Mouse (Mus musculus): ENCODE data around the gene Adgrb3. TPM values are rescaled to one million over a fixed set of nuclear protein-coding genes. Genes with fewer than 3 reads are reported as not detected.

The Adgrb3 gene
- polyA plus RNA-seq, 1 experiment from 2014 or later: 0.26 TPM

DNA sequence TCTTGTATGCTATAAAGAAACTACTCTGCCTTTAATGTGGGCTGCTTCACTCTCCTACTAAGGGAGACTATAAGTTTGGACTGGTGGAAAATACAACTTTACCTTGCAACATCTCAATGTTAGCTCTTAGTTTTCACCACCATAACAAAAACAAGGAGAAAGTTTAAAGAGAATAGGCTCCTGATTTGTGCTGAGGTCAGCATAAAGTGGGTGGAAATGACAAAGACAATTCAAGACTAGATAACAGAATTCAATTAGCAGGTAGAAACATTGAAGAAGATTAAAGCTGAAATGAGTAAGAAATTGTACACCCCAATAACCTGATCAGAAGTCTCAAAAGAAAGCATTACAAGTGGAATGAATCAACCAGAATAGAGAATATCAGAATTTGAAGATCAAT is 578.9 kb downstream of the Adgrb3 start:
- H3K4me3 ChIP-seq: no peak overlapping the region
- no peaks in the 10 kb centered on the region for H3K4me1 ChIP-seq (replicated peaks)
- no peaks in the 10 kb centered on the region for H3K36me3 ChIP-seq
- H3K9ac ChIP-seq: no peak overlapping the region
- H3K27ac ChIP-seq (ENCODE audit: poor library complexity, severe bottlenecking): no peak overlapping the region
- no peaks in the 10 kb centered on the region for H3K27me3 ChIP-seq (replicated peaks)
- H3K9me3 ChIP-seq (replicated peaks): no peaks in the 10 kb centered on the region; the same call in 1 of the 2 replicates
- ATAC-seq (ENCODE audit: insufficient number of reproducible peaks, low FRiP score): no peak
- H3K4me2 ChIP-seq: no peak overlapping the region

DNA sequence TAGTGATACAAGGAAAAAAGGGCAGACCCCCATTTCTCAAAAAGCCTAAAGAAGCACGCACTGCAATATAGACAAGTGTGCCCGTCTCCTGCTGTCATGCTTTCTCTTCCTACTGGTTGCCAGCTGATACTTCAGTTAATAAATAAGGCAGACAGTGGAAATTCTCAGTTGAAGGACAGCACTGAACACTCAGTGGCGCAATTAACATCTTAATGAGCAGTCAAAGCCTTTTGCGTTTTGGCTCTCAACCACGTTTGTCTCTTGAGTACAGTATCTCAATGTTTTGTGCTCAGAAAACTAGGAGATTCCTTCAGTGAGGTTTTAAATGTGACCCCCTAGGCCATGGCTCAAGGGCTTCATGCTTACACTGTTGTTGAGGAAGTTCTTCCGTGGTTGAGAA is 587.1 kb downstream of the Adgrb3 start:
- H3K27ac ChIP-seq (ENCODE audit: poor library complexity, severe bottlenecking): no peak overlapping the region
- no peak overlapping the region for H3K4me2 ChIP-seq
- WGBS: 70% methylated on average over 6 of the region's 6 CpGs
- no peaks in the 10 kb centered on the region for H3K4me1 ChIP-seq (replicated peaks)
- no peak overlapping the region for H3K4me3 ChIP-seq
- H3K9me3 ChIP-seq (replicated peaks): no peaks in the 10 kb centered on the region; the same call in 1 of the 2 replicates
- no peaks in the 10 kb centered on the region for H3K36me3 ChIP-seq
- H3K9ac ChIP-seq: no peak overlapping the region
- no peak for ATAC-seq (ENCODE audit: insufficient number of reproducible peaks, low FRiP score)
- no peaks in the 10 kb centered on the region for H3K27me3 ChIP-seq (replicated peaks)

DNA sequence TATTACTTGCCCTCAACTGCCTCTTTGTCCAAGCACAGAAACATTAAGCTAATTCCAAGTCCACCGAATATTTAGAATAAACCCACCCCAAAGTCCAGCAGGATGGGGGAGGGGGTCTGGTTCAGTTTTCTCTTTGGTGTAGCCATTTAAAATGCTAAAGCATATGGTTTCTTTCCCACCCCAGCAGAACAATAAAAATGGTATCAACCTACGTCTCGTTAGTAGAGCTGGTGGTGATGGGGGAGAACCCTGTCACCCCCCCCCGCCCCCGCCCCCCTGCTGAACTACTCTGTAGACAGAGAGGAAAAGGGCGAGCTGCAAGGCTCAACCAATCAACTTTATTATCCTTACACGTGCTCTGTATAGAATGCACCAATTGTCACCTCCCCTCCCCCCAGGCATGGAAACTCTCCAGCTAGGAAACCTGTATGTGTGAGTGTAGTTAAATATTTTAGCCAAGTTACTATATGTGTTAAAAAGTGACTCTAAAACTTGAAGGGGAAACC is 600.2 kb downstream of the Adgrb3 start:
- H3K27ac ChIP-seq (ENCODE audit: poor library complexity, severe bottlenecking): no peak overlapping the region
- no peaks in the 10 kb centered on the region for H3K36me3 ChIP-seq
- no peak overlapping the region for H3K4me2 ChIP-seq
- no peak overlapping the region for H3K4me3 ChIP-seq
- no peaks in the 10 kb centered on the region for H3K9me3 ChIP-seq (replicated peaks)
- H3K4me1 ChIP-seq (replicated peaks): peaks cover 3% of the 10 kb centered on the region; the same call in 1 of the 2 replicates
- H3K27me3 ChIP-seq (replicated peaks): no peaks in the 10 kb centered on the region
- H3K9ac ChIP-seq: no peak overlapping the region
- WGBS: 41% methylated on average over 7 of the region's 7 CpGs
- ATAC-seq (ENCODE audit: insufficient number of reproducible peaks, low FRiP score): no peak

DNA sequence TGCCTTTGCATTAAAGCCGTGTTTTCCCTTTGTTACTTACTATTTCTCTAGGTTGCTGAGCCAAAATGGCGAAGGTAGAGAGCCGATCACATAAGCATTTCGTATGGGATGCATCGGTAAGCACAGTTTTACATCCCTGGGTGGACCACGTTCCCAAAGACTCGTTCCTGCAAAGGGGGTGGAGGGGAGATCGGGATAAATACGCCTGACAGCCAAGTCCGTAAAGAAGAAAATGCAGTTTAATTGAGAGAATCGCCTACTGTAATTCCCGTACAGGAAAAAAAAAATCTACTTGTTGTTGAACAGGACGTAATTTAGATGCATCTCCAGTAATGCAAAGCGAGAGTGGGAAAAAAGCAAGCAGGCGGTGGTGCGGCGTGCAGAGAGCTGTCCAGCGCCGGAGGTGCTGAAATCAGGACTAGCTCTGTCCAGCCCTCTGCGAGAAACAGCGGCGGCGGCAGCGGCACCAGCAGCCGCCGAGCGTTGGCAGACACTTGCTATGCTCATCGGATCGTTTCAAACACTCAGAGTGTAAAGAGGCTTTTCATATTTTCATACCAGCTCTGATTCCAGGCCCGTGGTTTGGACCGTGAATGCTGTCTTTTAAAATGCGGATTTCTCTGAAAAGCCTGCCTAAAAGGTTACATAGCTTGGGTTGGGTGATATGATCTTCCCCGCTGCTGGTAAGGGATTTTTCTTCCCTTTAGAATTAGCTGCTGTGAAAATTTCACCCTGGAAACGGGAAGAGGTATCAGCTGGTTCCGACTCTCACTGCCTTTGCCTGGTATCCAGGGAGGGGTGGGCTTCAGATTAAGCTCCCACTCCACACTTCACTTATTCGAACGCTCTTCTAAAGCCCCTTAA is 600.9 kb downstream of the Adgrb3 start:
- no peaks in the 10 kb centered on the region for H3K27me3 ChIP-seq (replicated peaks)
- 6% methylated on average over 37 of the region's 37 CpGs for WGBS
- peak; percentile 73 for ATAC-seq (ENCODE audit: insufficient number of reproducible peaks, low FRiP score)

DNA sequence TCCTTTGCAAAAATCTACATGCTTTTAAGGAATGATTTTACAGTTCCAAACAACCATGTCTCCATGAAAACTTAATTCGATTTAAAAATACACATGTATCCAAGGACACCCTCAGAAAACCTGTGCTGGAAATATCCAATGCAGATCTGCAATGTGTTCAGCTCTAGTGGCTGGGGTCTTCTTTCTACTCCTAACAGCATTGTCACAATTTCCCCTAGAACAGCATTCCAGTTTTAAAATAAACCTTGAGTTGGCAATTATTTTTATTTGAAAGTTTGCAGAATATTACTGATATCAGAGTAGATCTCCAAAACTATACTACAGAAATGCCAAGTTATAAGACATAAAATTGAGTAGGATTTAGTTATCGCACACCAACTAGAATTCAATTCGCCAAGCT is 601.6 kb downstream of the Adgrb3 start:
- Histone ChIP-seq H3K9ac (no peak overlapping the region), H3K27me3 (replicated peaks) (no peaks in the 10 kb centered on the region), H3K9me3 (replicated peaks) (no peaks in the 10 kb centered on the region), H3K4me3 (peak overlapping the region; percentile 14; the same call in 1 of the 2 replicates), H3K4me2 (peak overlapping the region; percentile 60), H3K27ac (ENCODE audit: poor library complexity, severe bottlenecking) (no peak overlapping the region), H3K4me1 (replicated peaks) (peaks cover 3% of the 10 kb centered on the region; the same call in 1 of the 2 replicates), H3K36me3 (no peaks in the 10 kb centered on the region)
- WGBS: 40% methylated on average over 3 of the region's 3 CpGs
- ATAC-seq (ENCODE audit: insufficient number of reproducible peaks, low FRiP score): no peak

More for the DNA sequence above, 600.9 kb downstream of the Adgrb3 start:
- Histone ChIP-seq H3K4me3 (peak overlapping the region; percentile 14), H3K36me3 (no peaks in the 10 kb centered on the region), H3K4me2 (peak overlapping the region; percentile 60), H3K27ac (ENCODE audit: poor library complexity, severe bottlenecking) (no peak overlapping the region), H3K4me1 (replicated peaks) (peaks cover 3% of the 10 kb centered on the region; the same call in 1 of the 2 replicates), H3K9ac (no peak overlapping the region), H3K9me3 (replicated peaks) (no peaks in the 10 kb centered on the region)

DNA sequence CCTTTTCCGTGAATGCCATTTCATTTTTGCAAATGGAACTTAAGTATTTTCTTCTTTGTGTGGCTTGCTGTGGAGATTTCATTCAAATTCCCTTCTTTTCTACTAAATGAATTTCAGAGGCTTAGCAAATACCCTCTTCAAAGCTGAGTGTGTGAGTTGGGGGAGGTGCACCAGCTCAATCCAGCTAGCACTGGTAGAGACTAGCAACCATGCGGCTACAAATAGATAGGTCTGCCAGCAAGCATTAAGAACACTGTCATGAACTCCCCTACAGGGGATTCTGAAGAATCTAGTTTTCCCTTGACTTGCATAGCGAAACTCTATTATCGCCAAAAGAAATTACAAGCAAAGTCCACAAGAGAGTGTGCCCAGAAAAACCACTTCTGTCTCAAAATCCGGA is 624.9 kb downstream of the Adgrb3 start:
- Histone ChIP-seq H3K36me3 (no peaks in the 10 kb centered on the region), H3K4me2 (no peak overlapping the region), H3K27me3 (replicated peaks) (no peaks in the 10 kb centered on the region), H3K4me1 (replicated peaks) (no peaks in the 10 kb centered on the region), H3K9me3 (replicated peaks) (no peaks in the 10 kb centered on the region), H3K9ac (no peak overlapping the region), H3K4me3 (no peak overlapping the region), H3K27ac (ENCODE audit: poor library complexity, severe bottlenecking) (no peak overlapping the region)
- ATAC-seq (ENCODE audit: insufficient number of reproducible peaks, low FRiP score): no peak
- WGBS: 48% methylated on average over 5 of the region's 5 CpGs

DNA sequence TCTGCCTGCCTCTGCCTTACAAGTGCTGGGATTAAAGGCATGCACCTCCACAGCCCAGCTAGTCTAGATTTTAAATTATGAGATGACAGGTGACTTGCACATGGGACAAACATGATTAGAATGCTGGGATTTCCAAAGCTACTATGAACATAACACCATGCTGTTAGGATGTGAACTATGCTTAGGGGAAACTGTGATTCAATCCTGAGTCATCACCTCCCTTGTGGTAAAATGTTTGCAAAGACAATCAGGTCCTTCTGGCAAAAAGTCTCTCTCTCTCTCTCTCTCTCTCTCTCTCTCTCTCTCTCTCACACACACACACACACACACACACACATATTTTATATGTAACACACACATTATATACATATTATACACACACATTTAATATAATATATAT is 630.1 kb downstream of the Adgrb3 start:
- H3K36me3 ChIP-seq: no peaks in the 10 kb centered on the region
- no peak overlapping the region for H3K27ac ChIP-seq (ENCODE audit: poor library complexity, severe bottlenecking)
- no peak overlapping the region for H3K4me2 ChIP-seq
- no peak overlapping the region for H3K4me3 ChIP-seq
- H3K4me1 ChIP-seq (replicated peaks): no peaks in the 10 kb centered on the region
- H3K27me3 ChIP-seq (replicated peaks): no peaks in the 10 kb centered on the region
- H3K9ac ChIP-seq: no peak overlapping the region
- no peaks in the 10 kb centered on the region for H3K9me3 ChIP-seq (replicated peaks)
- no peak for ATAC-seq (ENCODE audit: insufficient number of reproducible peaks, low FRiP score)

DNA sequence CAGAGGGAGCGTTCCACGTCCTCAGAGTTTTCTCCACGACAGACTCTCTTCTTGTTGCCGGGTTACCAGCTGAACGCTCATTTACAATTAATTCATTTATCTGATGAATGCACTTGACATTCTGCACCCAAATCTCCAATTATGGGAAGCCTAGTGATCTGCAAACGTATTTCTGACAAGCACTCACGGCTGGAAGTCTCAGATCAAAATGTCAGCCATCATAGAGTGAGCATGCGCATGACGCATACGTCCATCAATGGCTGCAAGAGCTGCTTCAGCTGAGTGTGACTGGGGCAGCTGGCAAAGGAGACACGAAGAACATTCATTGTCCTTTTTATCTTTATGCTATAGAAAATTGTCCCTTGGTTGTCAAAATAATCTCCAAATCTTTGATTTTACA is 637.5 kb downstream of the Adgrb3 start:
- Histone ChIP-seq H3K4me3 (no peak overlapping the region), H3K9ac (no peak overlapping the region), H3K4me2 (no peak overlapping the region), H3K36me3 (no peaks in the 10 kb centered on the region), H3K27me3 (replicated peaks) (no peaks in the 10 kb centered on the region), H3K9me3 (replicated peaks) (no peaks in the 10 kb centered on the region), H3K27ac (ENCODE audit: poor library complexity, severe bottlenecking) (no peak overlapping the region), H3K4me1 (replicated peaks) (no peaks in the 10 kb centered on the region)
- 80% methylated on average over 11 of the region's 11 CpGs for WGBS
- no peak for ATAC-seq (ENCODE audit: insufficient number of reproducible peaks, low FRiP score)

DNA sequence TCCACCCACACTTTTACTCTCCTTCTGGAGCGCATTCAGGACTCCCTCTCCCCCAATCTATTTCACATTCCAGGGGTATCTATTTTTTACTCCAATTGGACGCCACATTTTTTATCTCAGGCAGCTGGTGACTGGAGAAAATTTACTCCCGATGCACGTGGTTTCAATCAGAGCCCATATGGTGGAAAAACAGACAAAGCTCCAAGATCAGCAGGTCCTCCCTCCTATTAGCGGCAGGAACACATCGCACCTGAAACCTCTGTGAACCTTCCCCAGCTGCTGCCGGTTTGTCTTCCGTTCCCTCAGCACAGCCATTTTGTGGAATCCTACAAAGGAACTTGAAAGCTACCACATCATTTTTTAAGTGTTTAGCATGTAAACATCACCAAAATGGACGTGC is 640.2 kb downstream of the Adgrb3 start:
- Histone ChIP-seq H3K36me3 (no peaks in the 10 kb centered on the region), H3K9me3 (replicated peaks) (no peaks in the 10 kb centered on the region), H3K4me3 (no peak overlapping the region), H3K27ac (ENCODE audit: poor library complexity, severe bottlenecking) (no peak overlapping the region), H3K4me2 (no peak overlapping the region), H3K27me3 (replicated peaks) (no peaks in the 10 kb centered on the region), H3K4me1 (replicated peaks) (no peaks in the 10 kb centered on the region), H3K9ac (no peak overlapping the region)
- no peak for ATAC-seq (ENCODE audit: insufficient number of reproducible peaks, low FRiP score)
- WGBS: 52% methylated on average over 9 of the region's 9 CpGs

DNA sequence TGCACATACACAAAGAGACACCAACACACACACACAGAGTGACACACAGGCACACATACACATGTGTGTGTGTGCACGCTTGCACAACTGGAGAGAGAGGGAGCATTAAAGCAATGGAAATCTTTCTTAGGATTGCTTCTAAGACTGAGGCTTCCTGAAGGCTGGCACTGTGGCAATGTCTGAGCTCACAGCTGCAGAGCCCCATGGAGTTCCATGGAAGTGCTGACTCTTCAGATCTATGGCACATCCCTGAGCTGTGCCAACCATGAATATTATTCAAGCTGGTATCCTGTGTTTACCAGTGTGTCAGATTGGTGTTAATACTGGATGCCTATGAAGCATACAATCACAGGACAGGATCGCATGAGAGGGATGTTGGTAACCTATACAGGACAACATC is 643.6 kb downstream of the Adgrb3 start:
- Histone ChIP-seq H3K36me3 (no peaks in the 10 kb centered on the region), H3K9ac (no peak overlapping the region), H3K9me3 (replicated peaks) (no peaks in the 10 kb centered on the region), H3K4me1 (replicated peaks) (no peaks in the 10 kb centered on the region), H3K27ac (ENCODE audit: poor library complexity, severe bottlenecking) (no peak overlapping the region), H3K4me2 (no peak overlapping the region), H3K27me3 (replicated peaks) (no peaks in the 10 kb centered on the region), H3K4me3 (no peak overlapping the region)
- no peak for ATAC-seq (ENCODE audit: insufficient number of reproducible peaks, low FRiP score)
- WGBS: 86% methylated on average over 2 of the region's 2 CpGs

DNA sequence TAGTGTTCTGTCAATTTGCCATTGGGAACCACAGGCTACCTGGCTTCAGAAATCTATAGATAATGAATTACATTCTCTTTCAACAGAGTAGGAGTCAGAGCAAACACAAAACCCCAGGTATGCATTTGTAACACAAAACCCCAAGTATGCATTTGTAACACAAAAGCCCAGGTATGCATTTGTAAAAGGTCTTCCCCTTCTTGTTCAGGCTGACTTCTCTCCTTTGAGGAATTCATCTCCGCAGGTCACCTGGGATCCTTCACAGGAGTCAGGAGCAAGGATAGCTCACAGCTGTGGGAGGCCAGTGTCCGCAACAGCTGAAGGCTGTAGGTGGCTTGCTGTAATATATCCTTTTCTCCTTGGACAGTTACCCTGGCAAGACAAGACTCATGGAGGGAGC is 647.6 kb downstream of the Adgrb3 start:
- whole genome bisulfite sequencing: 63% methylated on average over 2 of the region's 2 CpGs
- Histone ChIP-seq H3K36me3 (no peaks in the 10 kb centered on the region), H3K27ac (ENCODE audit: poor library complexity, severe bottlenecking) (no peak overlapping the region), H3K9me3 (replicated peaks) (no peaks in the 10 kb centered on the region), H3K4me3 (no peak overlapping the region), H3K9ac (no peak overlapping the region), H3K27me3 (replicated peaks) (no peaks in the 10 kb centered on the region), H3K4me1 (replicated peaks) (no peaks in the 10 kb centered on the region), H3K4me2 (no peak overlapping the region)
- no peak for ATAC-seq (ENCODE audit: insufficient number of reproducible peaks, low FRiP score)

DNA sequence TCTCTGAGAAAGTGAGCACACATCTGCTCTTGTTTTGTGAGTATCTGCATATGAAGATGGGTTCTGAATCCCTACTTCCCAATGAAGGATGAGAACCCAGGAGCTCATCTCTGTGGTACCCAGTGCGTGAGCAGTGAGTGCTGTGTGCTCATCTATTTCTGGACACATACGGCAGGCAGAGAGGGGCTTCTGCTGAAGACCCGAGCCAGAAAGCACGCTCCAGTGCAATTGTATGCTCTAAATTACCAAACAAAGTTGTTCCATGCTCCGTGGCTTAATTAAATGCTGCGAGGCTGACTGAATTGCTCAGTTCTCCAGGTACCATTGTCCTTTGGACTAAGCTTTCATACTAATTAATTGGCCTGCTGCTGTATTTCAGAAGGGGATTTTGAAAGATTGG is 648.9 kb downstream of the Adgrb3 start:
- no peak for ATAC-seq (ENCODE audit: insufficient number of reproducible peaks, low FRiP score)
- Histone ChIP-seq H3K4me2 (no peak overlapping the region), H3K9me3 (replicated peaks) (no peaks in the 10 kb centered on the region), H3K36me3 (no peaks in the 10 kb centered on the region), H3K9ac (no peak overlapping the region), H3K27me3 (replicated peaks) (no peaks in the 10 kb centered on the region), H3K4me1 (replicated peaks) (no peaks in the 10 kb centered on the region), H3K4me3 (no peak overlapping the region), H3K27ac (ENCODE audit: poor library complexity, severe bottlenecking) (no peak overlapping the region)
- WGBS: 64% methylated on average over 6 of the region's 6 CpGs

Measured in heart, embryonic 12.5 days (tissue).